Mouse (Mus musculus) frontal cortex, adult (tissue): ENCODE data around the gene Hmg20b.

Source experiments
- ATAC-seq: cut with Nextera tagmentation; 2 replicates; pipeline ENCODE4 v1.9.2; 2017; ENCODE audit warnings: mild to moderate bottlenecking, moderate library complexity, mixed read lengths; ENCODE audit not compliant: low TSS enrichment

Hmg20b gene

GRCm38 (mm10) chr10:81378553-81379182 is 28.4 kb upstream of the Hmg20b start:
- ATAC-seq: peak; percentile 91

- ATAC-seq: 0 out of 2 replicates have a peak, but pooled peaks have one; percentile 15
Observed at GRCm38 (mm10) chr10:81377793-81378552, 27.7 kb upstream of the Hmg20b start, which contains the start of gene Fzr1. TSS of gene Fzr1 (minus strand) at chr10:81378516.

GRCm38 (mm10) chr10:81377362-81377664 is 27.0 kb upstream of the Hmg20b start:
- no peak for ATAC-seq

- ATAC-seq: no peak
Observed at GRCm38 (mm10) chr10:81376561-81377361, 26.5 kb upstream of the Hmg20b start.

GRCm38 (mm10) chr10:81375322-81375721 is 25.0 kb upstream of the Hmg20b start:
- ATAC-seq: no peak

GRCm38 (mm10) chr10:81367207-81367495 is 16.9 kb upstream of the Hmg20b start:
- no peak for ATAC-seq

- no peak for ATAC-seq
Observed at GRCm38 (mm10) chr10:81366477-81367206, 16.4 kb upstream of the Hmg20b start.

- ATAC-seq: 0 out of 2 replicates have a peak, but pooled peaks have one; percentile 7
Observed at GRCm38 (mm10) chr10:81365672-81366476, 15.6 kb upstream of the Hmg20b start, which contains the start of gene 4930404N11Rik. TSS of gene 4930404N11Rik (minus strand) at chr10:81365816.

- ATAC-seq: peak; percentile 56
Observed at GRCm38 (mm10) chr10:81365073-81365472, 14.8 kb upstream of the Hmg20b start.

- ATAC-seq: no peak; the same call in 1 of the 2 replicates
Observed at GRCm38 (mm10) chr10:81364666-81365065, 14.4 kb upstream of the Hmg20b start.

- ATAC-seq: 0 out of 2 replicates have a peak, but pooled peaks have one; percentile 14
Observed at GRCm38 (mm10) chr10:81363436-81364346, 13.4 kb upstream of the Hmg20b start.

- ATAC-seq: no peak
Observed at GRCm38 (mm10) chr10:81362336-81362949, 12.2 kb upstream of the Hmg20b start.

GRCm38 (mm10) chr10:81360721-81361120 is 10.4 kb upstream of the Hmg20b start:
- ATAC-seq: no peak

GRCm38 (mm10) chr10:81358841-81359240 is 8.6 kb upstream of the Hmg20b start:
- ATAC-seq: no peak

- no peak for ATAC-seq
Observed at GRCm38 (mm10) chr10:81358209-81358608, 7.9 kb upstream of the Hmg20b start.

GRCm38 (mm10) chr10:81356991-81357844 is 6.9 kb upstream of the Hmg20b start, which contains the start of gene Mfsd12:
TSS of gene Mfsd12 (plus strand) at chr10:81357491.
- ATAC-seq: peak; percentile 91

GRCm38 (mm10) chr10:81356352-81356990 is 6.2 kb upstream of the Hmg20b start:
- no peak for ATAC-seq

GRCm38 (mm10) chr10:81355533-81355932 is 5.3 kb upstream of the Hmg20b start:
- no peak for ATAC-seq
